8 mouse cellular contexts compared by ENCODE assay signal in the genomic region with DNA sequence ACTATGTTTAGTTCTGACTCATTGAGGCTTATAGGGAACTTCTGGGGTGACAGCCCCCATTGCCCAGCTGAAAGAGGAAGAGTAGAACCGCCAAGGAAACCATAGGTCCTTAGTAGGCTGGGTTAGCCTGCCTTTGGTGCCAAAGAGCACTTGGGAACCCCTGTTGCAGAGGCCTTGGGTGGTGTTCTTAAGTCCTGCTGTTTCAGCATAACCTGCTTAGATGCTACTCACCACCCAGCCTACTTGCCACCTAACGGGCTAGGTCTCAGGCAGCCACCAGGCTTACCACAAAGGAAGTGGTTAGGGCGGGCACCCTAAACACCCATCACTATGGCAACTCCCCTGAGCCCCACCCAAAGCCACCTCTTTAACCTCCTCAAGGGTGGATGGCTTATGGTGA. TPM values are rescaled to one million over a fixed set of nuclear protein-coding genes. Genes with fewer than 3 reads are reported as not detected.
DNase-seq lines count a peak whose midpoint lies in the region; ATAC-seq and TF ChIP-seq lines count a peak whose summit lies in the region.

No protein-coding gene starts in this region.

- no peaks in the 10 kb centered on the region for H3K9me3 ChIP-seq in embryonic facial prominence, embryonic 15.5 days (replicated peaks)
- H3K9me3 ChIP-seq in hindbrain, postnatal 0 days (ENCODE audit: low read length) = no peaks in the 10 kb centered on the region

- no peak for ATAC-seq in embryonic facial prominence, embryonic 15.5 days (ENCODE audit: insufficient number of reproducible peaks, low FRiP score, low TSS enrichment, low read depth)
- no peak for ATAC-seq in hindbrain, postnatal 0 days

- H3K27me3 ChIP-seq in heart, adult 2 months (ENCODE audit: control insufficient read depth, insufficient read depth, low read length) = no peaks in the 10 kb centered on the region
- no peaks in the 10 kb centered on the region for H3K27me3 ChIP-seq in embryonic facial prominence, embryonic 15.5 days
- no peaks in the 10 kb centered on the region for H3K27me3 ChIP-seq in hindbrain, postnatal 0 days (ENCODE audit: insufficient read depth, low read length)

- TF ChIP-seq EP300 in heart, adult 2 months (IDR thresholded peaks at IDR 0.05; ENCODE audit: insufficient read depth, low read depth, low read length) = no peak

- H3K9ac ChIP-seq in heart, adult 2 months (ENCODE audit: low read depth, low read length) = peak overlapping the region; percentile 47
- peak overlapping the region; percentile 6; the same call in 1 of the 2 replicates for H3K9ac ChIP-seq in embryonic facial prominence, embryonic 15.5 days
- H3K9ac ChIP-seq in hindbrain, postnatal 0 days (replicated peaks; ENCODE audit: low read length) = no peak overlapping the region; the same call in 1 of the 2 replicates

- H3K4me3 ChIP-seq in heart, adult 2 months = peak overlapping the region; percentile 19; the same call in 1 of the 2 replicates
- H3K4me3 ChIP-seq in embryonic facial prominence, embryonic 15.5 days (replicated peaks) = peak overlapping the region; percentile 54
- H3K4me3 ChIP-seq in hindbrain, postnatal 0 days (ENCODE audit: low read length) = peak overlapping the region; percentile 48

- no peaks in the 10 kb centered on the region for H3K79me2 ChIP-seq in heart, adult 2 months (replicated peaks; ENCODE audit: control insufficient read depth, insufficient read depth, low read length)

- 48% methylated on average over 3 of the region's 3 CpGs for WGBS in heart, adult 2 months
- WGBS in embryonic facial prominence, embryonic 15.5 days = 44% methylated on average over 3 of the region's 3 CpGs
- 66% methylated on average over 3 of the region's 3 CpGs for WGBS in hindbrain, postnatal 0 days

- TF ChIP-seq CTCF in heart, adult 2 months (IDR thresholded peaks at IDR 0.05) = no peak
- no peak for TF ChIP-seq CTCF in hindbrain, postnatal 0 days (IDR thresholded peaks at IDR 0.05; ENCODE audit: low read depth)

- H3K36me3 ChIP-seq in heart, adult 2 months (ENCODE audit: control insufficient read depth, insufficient read depth, low read length) = no peaks in the 10 kb centered on the region
- H3K36me3 ChIP-seq in embryonic facial prominence, embryonic 15.5 days = peaks cover 43% of the 10 kb centered on the region
- peaks cover 6% of the 10 kb centered on the region; the same call in 1 of the 2 replicates for H3K36me3 ChIP-seq in hindbrain, postnatal 0 days (ENCODE audit: insufficient read depth, low read length)

- H3K4me1 ChIP-seq in heart, adult 2 months (ENCODE audit: control insufficient read depth, insufficient read depth, low read length) = no peaks in the 10 kb centered on the region; the same call in 1 of the 2 replicates
- H3K4me1 ChIP-seq in embryonic facial prominence, embryonic 15.5 days = peaks cover 4% of the 10 kb centered on the region; the same call in 1 of the 2 replicates
- H3K4me1 ChIP-seq in hindbrain, postnatal 0 days (ENCODE audit: insufficient read depth, low read length) = no peaks in the 10 kb centered on the region

- no peak for TF ChIP-seq POLR2A in heart, adult 2 months (IDR thresholded peaks at IDR 0.05; ENCODE audit: insufficient read depth, low read depth, low read length)

- intact Hi-C loops in heart, adult 2 months (cut with DNase I) = loop anchor here (2.0 to 10.0 kb wide), 3 partner anchors 127 to 277 kb away; partner anchors contain the start of gene Hcfc1

- H3K27ac ChIP-seq in heart, adult 2 months = peak overlapping the region; percentile 70
- H3K27ac ChIP-seq in embryonic facial prominence, embryonic 15.5 days (replicated peaks) = no peak overlapping the region; the same call in 1 of the 2 replicates
- peak overlapping the region; percentile 91; the same call in 1 of the 2 replicates for H3K27ac ChIP-seq in hindbrain, postnatal 0 days

- DNase-seq in heart, adult 2 months = peak; percentile 34 to 51
- no peak for DNase-seq in heart, adult 8-10 months (ENCODE audit: low spot score)
- DNase-seq in hindbrain, postnatal 0 days (ENCODE audit: low spot score) = no peak
- DNase-seq in lung, postnatal 4 days = peak; percentile 66 to 67
- DNase-seq in spleen, postnatal 4 days (ENCODE audit: low spot score in 2 of 2) = peak; percentile 62 to 77
- DNase-seq in adrenal gland, postnatal 25 days = no peak
- no peak for DNase-seq in urinary bladder, postnatal 10 days (ENCODE audit: low spot score)

- H3K4me2 ChIP-seq in embryonic facial prominence, embryonic 15.5 days (replicated peaks) = peak overlapping the region; percentile 51
- peak overlapping the region; percentile 68 for H3K4me2 ChIP-seq in hindbrain, postnatal 0 days (ENCODE audit: low read depth, low read length)

RNA-seq across cellular contexts. Expression of gene Flna, which starts 5.8 kb away (rescaled TPM):
- 100 to 1,000 TPM in 1 of 2 experiments, 10 to 100 TPM in 1; 87.4 to 104 TPM for total RNA-seq in heart, adult 2 months (2021)
- polyA plus RNA-seq in heart, adult 2 months (2012; rRNA removed) = 218 and 243 TPM in 2 replicates
- 10 to 100 TPM; 59.1 to 98.9 (median 79.2) TPM for total RNA-seq in heart, adult 8-10 months (2022)
- polyA plus RNA-seq in embryonic facial prominence, embryonic 15.5 days (2015; fragmentation: Nextera tagmentation; extraction: Ambion mirVana) = 226 and 234 TPM in 2 replicates
- 276 and 324 TPM in 2 replicates for total RNA-seq in hindbrain, postnatal 0 days (2014; rRNA removed)
- 57.2 and 58.6 TPM in 2 replicates for polyA plus RNA-seq in hindbrain, postnatal 0 days (2015; fragmentation: Nextera tagmentation; extraction: Ambion mirVana)
- 138 and 183 TPM in 2 replicates for total RNA-seq in adrenal gland, postnatal 25 days (2021)

RNA-seq across cellular contexts. Expression of gene Emd, which starts 10.7 kb away (rescaled TPM):
- 10 to 100 TPM; 33.8 to 37.6 TPM for total RNA-seq in heart, adult 2 months (2021)
- 49.5 and 75.7 TPM in 2 replicates for polyA plus RNA-seq in heart, adult 2 months (2012; rRNA removed)
- 10 to 100 TPM; 31.5 to 38.2 (median 33.4) TPM for total RNA-seq in heart, adult 8-10 months (2022)
- 26.5 and 28.8 TPM in 2 replicates for polyA plus RNA-seq in embryonic facial prominence, embryonic 15.5 days (2015; fragmentation: Nextera tagmentation; extraction: Ambion mirVana)
- total RNA-seq in hindbrain, postnatal 0 days (2014; rRNA removed) = 55.4 and 66.3 TPM in 2 replicates
- polyA plus RNA-seq in hindbrain, postnatal 0 days (2015; fragmentation: Nextera tagmentation; extraction: Ambion mirVana) = 15.6 and 18.2 TPM in 2 replicates
- 38.8 and 53.8 TPM in 2 replicates for total RNA-seq in adrenal gland, postnatal 25 days (2021)

RNA-seq across cellular contexts. Expression of gene Rpl10, which starts 26.8 kb away (rescaled TPM):
- 100 to 1,000 TPM; 200 to 274 TPM for total RNA-seq in heart, adult 2 months (2021)
- 593 and 754 TPM in 2 replicates for polyA plus RNA-seq in heart, adult 2 months (2012; rRNA removed)
- total RNA-seq in heart, adult 8-10 months (2022) = 100 to 1,000 TPM; 121 to 325 (median 211) TPM
- polyA plus RNA-seq in embryonic facial prominence, embryonic 15.5 days (2015; fragmentation: Nextera tagmentation; extraction: Ambion mirVana) = 678 and 798 TPM in 2 replicates
- 1,531 and 1,618 TPM in 2 replicates for total RNA-seq in hindbrain, postnatal 0 days (2014; rRNA removed)
- 375 and 384 TPM in 2 replicates for polyA plus RNA-seq in hindbrain, postnatal 0 days (2015; fragmentation: Nextera tagmentation; extraction: Ambion mirVana)
- 164 and 380 TPM in 2 replicates for total RNA-seq in adrenal gland, postnatal 25 days (2021)

RNA-seq across cellular contexts. Expression of gene Taz, which starts 37.9 kb away (rescaled TPM):
- total RNA-seq in heart, adult 2 months (2021) = 10 to 100 TPM; 45.6 to 47.4 TPM
- polyA plus RNA-seq in heart, adult 2 months (2012; rRNA removed) = 93.5 and 103 TPM in 2 replicates
- 10 to 100 TPM; 47.1 to 63.2 (median 49.8) TPM for total RNA-seq in heart, adult 8-10 months (2022)
- 98.0 and 103 TPM in 2 replicates for polyA plus RNA-seq in embryonic facial prominence, embryonic 15.5 days (2015; fragmentation: Nextera tagmentation; extraction: Ambion mirVana)
- total RNA-seq in hindbrain, postnatal 0 days (2014; rRNA removed) = 51.5 and 81.2 TPM in 2 replicates
- polyA plus RNA-seq in hindbrain, postnatal 0 days (2015; fragmentation: Nextera tagmentation; extraction: Ambion mirVana) = 66.0 and 79.0 TPM in 2 replicates
- 75.4 and 94.9 TPM in 2 replicates for total RNA-seq in adrenal gland, postnatal 25 days (2021)

RNA-seq across cellular contexts. Expression of gene Dnase1l1, which starts 38.3 kb away (rescaled TPM):
- 10 to 100 TPM; 15.4 to 19.7 TPM for total RNA-seq in heart, adult 2 months (2021)
- 21.2 and 33.2 TPM in 2 replicates for polyA plus RNA-seq in heart, adult 2 months (2012; rRNA removed)
- total RNA-seq in heart, adult 8-10 months (2022) = 10 to 100 TPM; 17.7 to 20.0 (median 18.3) TPM
- 16.8 and 20.1 TPM in 2 replicates for polyA plus RNA-seq in embryonic facial prominence, embryonic 15.5 days (2015; fragmentation: Nextera tagmentation; extraction: Ambion mirVana)
- 3.5 and 3.6 TPM in 2 replicates for total RNA-seq in hindbrain, postnatal 0 days (2014; rRNA removed)
- 4.1 and 4.3 TPM in 2 replicates for polyA plus RNA-seq in hindbrain, postnatal 0 days (2015; fragmentation: Nextera tagmentation; extraction: Ambion mirVana)
- total RNA-seq in adrenal gland, postnatal 25 days (2021) = 17.8 and 20.3 TPM in 2 replicates

Comparison
In these comparisons a context has a peak if more than half of its experiments do, and no peak if none do; other contexts are left out.
1. DNase-seq: peak in heart, adult 2 months (2 of 2), lung, postnatal 4 days (2 of 2) and spleen, postnatal 4 days (2 of 2); none in heart, adult 8-10 months (single experiment), hindbrain, postnatal 0 days (single experiment), adrenal gland, postnatal 25 days (single experiment) and urinary bladder, postnatal 10 days (single experiment).
2. Peak in every context shown above with its lines, with median percentiles within 50 percentile points of each other: H3K4me3 ChIP-seq.